Mouse (Mus musculus): ENCODE measurements around the gene Atp8a1. TPM values are rescaled to one million over a fixed set of nuclear protein-coding genes. Genes with fewer than 3 reads are reported as not detected.
A peak's percentile ranks its signal among the peaks of the same experiment; 100 is the strongest.

The Atp8a1 gene
- polyA plus RNA-seq, 1 experiment: 66.2 TPM

GRCm38 (mm10) chr5:67690336-67690735 is 156.9 kb downstream of the Atp8a1 start:
- DNase-seq (ENCODE audit: extremely low spot score in 1 of 2, low spot score in 1 of 2): no peak

DNA sequence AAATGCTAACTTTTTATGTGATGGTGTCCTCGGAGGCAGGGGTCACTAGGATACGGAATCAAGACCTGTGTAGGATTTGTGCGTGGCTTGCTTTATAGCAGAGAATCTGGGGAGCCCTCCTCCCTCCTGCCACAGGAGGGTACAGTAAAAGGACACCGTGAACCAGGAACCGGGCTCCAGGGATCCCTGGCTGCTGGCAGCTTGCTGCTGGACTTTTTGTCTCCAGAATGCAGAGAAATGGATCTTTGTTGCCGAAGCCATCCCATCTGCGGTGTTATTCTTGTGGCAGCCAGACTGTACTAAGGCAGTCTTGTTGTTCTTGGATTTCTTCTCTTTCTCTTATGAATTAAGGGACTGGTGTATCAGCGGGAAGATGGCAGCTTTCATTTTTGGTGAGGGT is 159.2 kb downstream of the Atp8a1 start:
- DNase-seq (ENCODE audit: extremely low spot score in 1 of 2, low spot score in 1 of 2): no peak

- DNase-seq (ENCODE audit: extremely low spot score in 1 of 2, low spot score in 1 of 2): no peak
Measured at GRCm38 (mm10) chr5:67685906-67686305, 161.3 kb downstream of the Atp8a1 start.

- DNase-seq (ENCODE audit: extremely low spot score in 1 of 2, low spot score in 1 of 2): no peak
Measured at GRCm38 (mm10) chr5:67685461-67685860, 161.8 kb downstream of the Atp8a1 start.

GRCm38 (mm10) chr5:67678819-67679218 is 168.4 kb downstream of the Atp8a1 start:
- no peak for DNase-seq (ENCODE audit: extremely low spot score in 1 of 2, low spot score in 1 of 2)

DNA sequence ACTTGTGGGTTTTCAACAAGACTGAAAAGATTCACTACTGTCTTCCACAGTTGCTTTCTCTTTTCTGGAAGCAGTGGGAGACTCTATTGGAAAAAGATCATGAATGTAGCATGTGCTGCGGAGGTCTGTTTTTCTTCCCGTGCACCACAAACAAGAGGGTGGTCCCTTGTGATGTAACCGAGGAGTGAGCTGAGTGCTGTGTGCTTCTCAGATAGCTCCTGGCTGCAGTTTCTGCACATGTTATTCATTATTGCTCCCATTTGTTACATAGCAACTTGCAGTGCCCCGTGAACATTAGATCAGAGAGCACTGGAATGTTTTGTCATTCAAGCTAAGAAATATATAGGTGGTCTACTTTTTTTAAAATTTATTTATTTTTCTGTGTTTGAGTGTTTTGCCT is 174.2 kb downstream of the Atp8a1 start:
- no peak for DNase-seq (ENCODE audit: extremely low spot score in 1 of 2, low spot score in 1 of 2)

GRCm38 (mm10) chr5:67670158-67670557 is 177.1 kb downstream of the Atp8a1 start:
- no peak for DNase-seq (ENCODE audit: extremely low spot score in 1 of 2, low spot score in 1 of 2)

DNA sequence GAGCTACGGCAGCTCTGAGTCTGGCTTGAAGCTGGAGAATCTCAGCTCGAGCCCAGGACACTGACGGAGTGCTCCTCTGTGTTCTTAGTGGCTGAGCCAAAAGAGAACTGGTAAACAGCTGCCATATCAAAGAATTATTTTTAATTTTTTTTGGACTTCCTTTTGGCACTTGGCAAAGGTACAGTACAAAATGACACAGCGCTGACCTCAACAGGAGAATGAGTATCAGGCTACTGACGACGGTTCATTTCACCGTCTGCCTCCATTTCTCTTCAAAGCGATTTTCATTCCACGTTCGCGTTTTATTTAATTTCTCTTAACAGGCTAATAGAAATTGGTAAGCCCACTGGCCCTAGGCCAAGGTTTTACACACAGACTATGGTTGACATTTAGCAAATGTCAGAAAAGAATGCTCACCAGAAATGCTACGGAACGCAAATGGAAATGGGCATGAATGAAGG is 177.8 kb downstream of the Atp8a1 start:
- no peak for DNase-seq (ENCODE audit: extremely low spot score in 1 of 2, low spot score in 1 of 2)

GRCm38 (mm10) chr5:67662715-67663114 is 184.5 kb downstream of the Atp8a1 start:
- no peak for DNase-seq (ENCODE audit: extremely low spot score in 1 of 2, low spot score in 1 of 2)

GRCm38 (mm10) chr5:67659864-67660263 is 187.4 kb downstream of the Atp8a1 start:
- no peak for DNase-seq (ENCODE audit: extremely low spot score in 1 of 2, low spot score in 1 of 2)

GRCm38 (mm10) chr5:67656821-67657259 is 190.4 kb downstream of the Atp8a1 start:
- no peak for DNase-seq (ENCODE audit: extremely low spot score in 1 of 2, low spot score in 1 of 2)

DNA sequence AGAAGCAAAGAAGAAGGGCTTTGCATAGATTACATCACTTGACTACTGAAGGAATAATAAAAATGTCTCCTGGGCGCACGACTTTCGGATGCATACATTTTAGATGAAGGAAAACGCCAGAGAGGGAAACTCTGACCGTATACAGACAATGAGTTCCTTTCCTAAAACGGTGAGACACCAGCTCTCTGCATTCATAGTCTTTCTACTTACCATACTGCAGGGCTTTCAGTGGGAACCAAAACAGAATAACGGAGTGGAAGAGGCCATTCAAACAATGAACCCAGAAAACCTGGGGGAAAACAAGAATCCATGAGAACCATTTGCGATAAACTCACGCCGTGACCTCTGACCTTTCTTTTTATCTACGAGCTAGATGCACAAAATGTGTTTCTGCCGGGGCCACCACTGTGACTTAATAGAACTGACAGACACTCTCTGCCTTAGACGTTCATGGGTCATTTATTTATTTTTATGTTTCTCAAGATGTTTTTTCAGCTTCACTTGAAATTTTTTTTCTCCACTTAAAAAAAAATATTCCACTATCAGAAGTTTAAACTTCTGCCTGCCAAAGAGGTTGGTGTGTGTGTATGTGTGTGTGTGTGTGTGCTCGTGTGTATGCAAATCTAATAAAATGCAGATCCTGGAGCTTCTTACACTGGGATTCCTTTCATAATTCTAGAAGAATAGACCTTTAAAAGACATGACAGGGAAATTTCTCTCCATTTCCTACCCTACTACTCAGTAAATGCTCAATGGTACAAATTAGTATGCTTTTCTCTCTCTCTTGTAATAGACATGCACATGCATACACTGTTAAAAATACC is 191.3 kb downstream of the Atp8a1 start:
- DNase-seq (ENCODE audit: extremely low spot score in 1 of 2, low spot score in 1 of 2): no peak

- DNase-seq (ENCODE audit: extremely low spot score in 1 of 2, low spot score in 1 of 2): peak; percentile 35 to 67
Measured at GRCm38 (mm10) chr5:67654572-67654971, 192.7 kb downstream of the Atp8a1 start.

DNA sequence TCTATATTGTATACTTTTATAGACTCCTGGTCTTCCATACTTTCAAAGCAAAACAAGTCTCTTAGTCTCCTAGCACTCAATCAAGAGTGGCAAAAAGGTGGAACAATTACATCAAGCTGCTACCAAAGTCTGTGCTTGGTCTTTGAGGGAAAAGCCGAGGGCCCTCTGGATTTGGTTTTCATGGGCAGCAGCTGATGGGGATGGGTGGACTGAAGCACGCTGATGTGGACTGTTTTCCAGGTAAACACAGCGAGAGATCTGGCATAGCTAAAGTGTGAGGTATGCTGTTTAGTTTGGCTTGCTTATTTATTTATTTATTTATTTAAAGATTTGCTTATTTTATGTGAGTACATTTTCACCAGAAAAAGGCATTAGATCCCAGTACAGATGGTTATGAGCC is 193.7 kb downstream of the Atp8a1 start:
- no peak for DNase-seq (ENCODE audit: extremely low spot score in 1 of 2, low spot score in 1 of 2)

DNA sequence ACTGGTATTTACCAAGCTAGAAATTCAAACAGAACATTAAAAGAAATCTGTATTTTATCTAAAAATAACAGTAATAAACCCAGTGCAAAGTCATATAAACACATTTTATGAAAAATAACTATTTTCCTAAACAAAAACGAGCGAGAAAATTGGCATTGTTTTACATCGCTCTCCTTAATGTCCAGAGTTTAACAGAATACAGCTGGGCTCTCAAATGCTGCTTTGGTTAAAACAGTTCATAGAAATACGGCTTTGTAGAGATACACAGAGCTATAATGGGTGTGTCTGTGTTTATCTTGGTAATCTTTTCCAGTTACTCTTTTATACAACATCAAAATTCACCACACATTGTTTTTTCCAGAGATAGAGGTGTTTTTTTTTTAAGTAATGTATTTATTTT is 194.8 kb downstream of the Atp8a1 start:
- DNase-seq (ENCODE audit: extremely low spot score in 1 of 2, low spot score in 1 of 2): no peak

- no peak for DNase-seq (ENCODE audit: extremely low spot score in 1 of 2, low spot score in 1 of 2)
Measured at GRCm38 (mm10) chr5:67650021-67650420, 197.2 kb downstream of the Atp8a1 start.

- DNase-seq (ENCODE audit: extremely low spot score in 1 of 2, low spot score in 1 of 2): no peak
Measured at GRCm38 (mm10) chr5:67649156-67649555, 198.1 kb downstream of the Atp8a1 start.

DNA sequence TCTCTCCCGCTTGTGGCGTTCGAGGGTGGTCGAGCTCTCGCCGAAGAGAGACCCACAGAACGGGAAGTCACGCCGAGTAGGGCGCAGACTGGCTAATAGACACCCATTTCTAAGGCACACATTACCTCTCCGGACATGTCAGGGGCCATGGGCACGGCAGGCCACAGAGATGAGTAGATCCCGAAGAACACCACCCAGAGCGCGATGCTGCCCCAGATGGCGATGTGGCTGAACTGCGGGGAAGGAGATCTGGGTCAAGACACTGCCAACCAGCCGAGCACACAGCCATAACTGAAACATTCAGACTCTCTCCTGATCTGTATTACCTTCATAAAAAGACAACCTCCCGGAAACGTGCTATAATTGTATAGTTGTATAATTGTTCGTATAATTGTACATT is 199.7 kb downstream of the Atp8a1 start:
- peak in 1 of 2 experiments; percentile 22 for DNase-seq (ENCODE audit: extremely low spot score in 1 of 2, low spot score in 1 of 2)

GRCm38 (mm10) chr5:67646756-67647529 is 200.3 kb downstream of the Atp8a1 start:
- no peak for DNase-seq (ENCODE audit: extremely low spot score in 1 of 2, low spot score in 1 of 2)

- peak; percentile 28 to 50 for DNase-seq (ENCODE audit: extremely low spot score in 1 of 2, low spot score in 1 of 2)
Measured at GRCm38 (mm10) chr5:67643537-67644255, 203.5 kb downstream of the Atp8a1 start.

All from frontal cortex, adult 2 months (tissue).